Mouse (Mus musculus) heart, postnatal 0 days (tissue): Measurements from ENCODE around the gene Dnajc8.

Source experiments
- CTCF ChIP-seq: IDR thresholded peaks from 2 replicates; pipeline ENCODE4 v1.5.1; 2016; ENCODE audit warnings: antibody characterized with exemption, control low read depth, low read depth
- EP300 ChIP-seq: IDR thresholded peaks from 2 replicates; pipeline ENCODE4 v1.6.1; 2016; ENCODE audit warnings: antibody characterized with exemption, low read depth

GRCm38 (mm10) chr4:132586282-132586681, 50.9 kb downstream of the Dnajc8 start:
- no peak for TF ChIP-seq CTCF
- no peak for TF ChIP-seq EP300
